Mouse (Mus musculus) megakaryocyte, embryonic 14.5 days (primary cell): Measurements from ENCODE around the gene Gm29735.

Source experiments
- FLI1 ChIP-seq: IDR thresholded peaks from 2 replicates; pipeline ENCODE4 v1.6.1; 2012; ENCODE audit warnings: low read length, inconsistent platforms, mixed read lengths
- GATA1 ChIP-seq: IDR thresholded peaks from 3 replicates; pipeline ENCODE4 v1.6.1; 2012; ENCODE audit warnings: mixed read lengths, low read length, inconsistent platforms, borderline replicate concordance

DNA sequence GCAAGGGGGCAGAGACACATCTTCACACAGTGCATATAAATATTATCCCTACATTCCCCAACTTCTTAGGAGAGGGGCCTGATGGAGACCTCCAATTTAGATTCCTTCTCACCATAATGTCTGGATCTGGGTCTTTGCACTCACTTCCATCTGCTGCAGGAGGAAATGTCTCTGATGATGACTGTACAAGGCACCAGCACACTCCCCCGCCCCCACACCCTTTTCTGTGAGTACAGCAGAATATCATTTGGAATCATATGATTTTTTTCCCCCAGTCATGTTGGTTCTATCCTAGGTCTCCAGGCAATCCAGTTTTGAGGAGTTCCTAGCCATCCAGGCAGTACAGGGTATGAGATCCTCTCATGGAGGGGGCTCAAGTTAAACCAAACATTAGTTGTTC is 21.8 kb upstream of the Gm29735 start:
- no peak for TF ChIP-seq GATA1
- no peak for TF ChIP-seq FLI1
